Mouse (Mus musculus): Measurements from ENCODE around the gene Tle2.

Gene Tle2

GRCm38 (mm10) chr10:81574081-81575056, at the start of gene Tle2:
Tle2 (plus strand) TSS chr10:81574561.
- DNase-seq (ENCODE audit: extremely low spot score, low read depth, low spot score), result no peak

DNA sequence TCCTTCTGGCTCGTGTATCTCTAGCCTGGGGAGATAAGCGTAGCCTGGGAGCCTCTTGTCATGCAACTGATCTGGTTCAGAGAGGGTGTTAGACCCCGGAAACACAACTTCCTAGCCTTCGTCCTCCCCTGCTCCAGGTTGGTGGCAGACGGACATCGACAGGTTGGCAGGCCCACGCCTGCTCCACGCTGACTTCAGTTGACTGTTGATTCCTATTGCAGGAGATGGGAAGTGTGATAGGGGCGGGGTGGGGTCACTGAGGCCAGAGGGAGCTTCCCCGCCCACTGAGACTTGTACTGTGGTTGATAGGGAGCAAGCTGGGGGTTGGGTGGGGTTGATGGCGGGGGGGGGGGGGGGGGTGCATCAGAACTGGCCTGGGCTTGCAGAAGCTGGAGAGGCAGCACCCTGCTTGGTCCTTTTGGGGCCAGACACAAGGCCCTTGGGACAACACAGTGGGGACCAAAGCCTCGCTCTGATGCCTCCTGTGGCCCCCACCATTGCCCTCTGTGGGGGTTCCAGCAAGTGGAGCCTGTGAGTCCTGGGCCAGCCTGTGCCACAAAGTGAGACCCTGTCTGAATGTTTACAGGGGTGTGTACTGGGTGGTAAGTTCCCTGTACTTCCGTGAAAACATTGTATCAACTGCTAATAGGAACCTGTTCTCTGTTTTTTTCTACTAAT, 49.2 kb upstream of the Tle2 start:
- DNase-seq (ENCODE audit: extremely low spot score, low read depth, low spot score), result no peak

GRCm38 (mm10) chr10:81526779-81527178, 47.6 kb upstream of the Tle2 start:
- DNase-seq (ENCODE audit: extremely low spot score, low read depth, low spot score), result peak; percentile 42

- no peak for DNase-seq (ENCODE audit: extremely low spot score, low read depth, low spot score)
These were observed 39.5 kb upstream of the Tle2 start for GRCm38 (mm10) chr10:81534826-81535225.

DNA sequence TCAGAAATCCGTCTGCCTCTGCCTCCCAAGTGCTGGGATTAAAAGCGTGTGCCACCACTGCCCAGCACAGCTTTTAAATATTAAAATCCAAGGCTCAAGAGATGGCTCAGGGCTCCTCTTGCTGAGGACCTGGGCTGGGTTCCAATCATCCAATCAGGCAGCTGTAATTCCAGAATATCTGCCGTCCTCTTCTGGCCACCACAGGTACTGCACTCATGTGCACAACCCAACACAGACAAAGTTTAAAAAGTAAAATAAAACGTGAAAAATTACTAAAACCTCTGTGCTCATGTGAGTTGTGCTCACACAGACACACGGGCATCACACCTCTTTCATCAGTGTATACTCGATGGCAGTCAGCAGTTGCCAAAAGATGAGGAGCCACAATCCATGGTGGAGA, 37.6 kb upstream of the Tle2 start:
- DNase-seq (ENCODE audit: extremely low spot score, low read depth, low spot score), result no peak

DNA sequence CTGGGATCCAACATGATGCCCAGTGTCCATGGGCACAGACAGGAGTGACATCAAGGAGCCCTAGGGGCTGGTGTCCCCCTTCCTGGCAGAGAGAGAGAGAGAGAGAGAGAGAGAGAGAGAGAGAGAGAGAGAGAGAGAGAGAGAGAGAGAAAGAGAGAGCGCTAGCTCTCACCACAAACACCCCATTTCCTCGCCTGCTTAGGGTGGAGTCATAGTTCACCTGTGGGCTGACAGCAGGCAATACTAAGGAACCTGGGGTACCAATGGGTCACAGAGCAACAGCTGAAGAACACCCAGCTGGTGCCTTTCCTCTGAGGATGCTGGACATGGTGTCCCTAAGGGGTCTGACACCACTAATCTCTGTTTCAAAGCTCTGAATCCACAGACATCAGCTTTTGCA, 36.9 kb upstream of the Tle2 start:
- DNase-seq (ENCODE audit: extremely low spot score, low read depth, low spot score), result no peak

GRCm38 (mm10) chr10:81538321-81539048, 35.9 kb upstream of the Tle2 start:
- no peak for DNase-seq (ENCODE audit: extremely low spot score, low read depth, low spot score)

GRCm38 (mm10) chr10:81541363-81541762, 33.0 kb upstream of the Tle2 start:
- DNase-seq (ENCODE audit: extremely low spot score, low read depth, low spot score), result no peak

GRCm38 (mm10) chr10:81541803-81542202, 32.6 kb upstream of the Tle2 start:
- no peak for DNase-seq (ENCODE audit: extremely low spot score, low read depth, low spot score)

DNA sequence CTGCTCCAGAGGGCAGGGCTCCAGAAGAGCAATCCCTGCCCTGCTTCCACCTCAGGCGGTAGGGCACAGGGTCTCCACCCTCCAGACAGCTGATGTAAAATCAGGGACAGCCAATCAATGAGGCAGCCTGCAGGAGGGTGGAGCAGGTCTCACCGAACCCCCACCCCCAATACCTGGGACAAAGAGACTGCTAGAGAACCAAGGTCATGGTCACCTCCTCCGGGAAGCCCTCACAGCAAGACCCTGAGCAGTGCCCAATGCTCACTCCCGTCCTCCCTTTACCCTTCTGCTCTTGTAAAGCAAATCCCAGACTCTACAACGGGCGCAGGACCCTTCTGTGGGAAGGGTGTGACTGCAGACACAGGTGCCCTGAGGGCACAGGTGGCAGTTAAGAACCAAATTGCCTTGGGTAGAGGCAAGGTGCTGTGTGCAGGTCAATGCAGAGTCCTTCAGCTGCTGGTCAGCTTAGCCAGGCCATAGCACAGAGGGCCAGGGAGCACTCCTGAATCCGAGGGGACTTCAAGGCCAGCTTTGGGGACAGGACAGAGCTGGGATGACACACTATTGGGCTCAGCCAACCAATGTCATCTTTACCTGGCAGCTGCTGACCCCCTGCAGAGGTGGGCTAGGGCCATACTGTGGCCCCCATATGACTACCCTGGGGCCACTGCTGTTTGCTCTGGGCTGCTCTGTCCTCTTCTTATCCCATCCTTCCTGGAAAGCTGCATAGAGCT, 31.5 kb upstream of the Tle2 start:
- DNase-seq (ENCODE audit: extremely low spot score, low read depth, low spot score), result no peak

GRCm38 (mm10) chr10:81543633-81544032, 30.7 kb upstream of the Tle2 start:
- DNase-seq (ENCODE audit: extremely low spot score, low read depth, low spot score), result no peak

DNA sequence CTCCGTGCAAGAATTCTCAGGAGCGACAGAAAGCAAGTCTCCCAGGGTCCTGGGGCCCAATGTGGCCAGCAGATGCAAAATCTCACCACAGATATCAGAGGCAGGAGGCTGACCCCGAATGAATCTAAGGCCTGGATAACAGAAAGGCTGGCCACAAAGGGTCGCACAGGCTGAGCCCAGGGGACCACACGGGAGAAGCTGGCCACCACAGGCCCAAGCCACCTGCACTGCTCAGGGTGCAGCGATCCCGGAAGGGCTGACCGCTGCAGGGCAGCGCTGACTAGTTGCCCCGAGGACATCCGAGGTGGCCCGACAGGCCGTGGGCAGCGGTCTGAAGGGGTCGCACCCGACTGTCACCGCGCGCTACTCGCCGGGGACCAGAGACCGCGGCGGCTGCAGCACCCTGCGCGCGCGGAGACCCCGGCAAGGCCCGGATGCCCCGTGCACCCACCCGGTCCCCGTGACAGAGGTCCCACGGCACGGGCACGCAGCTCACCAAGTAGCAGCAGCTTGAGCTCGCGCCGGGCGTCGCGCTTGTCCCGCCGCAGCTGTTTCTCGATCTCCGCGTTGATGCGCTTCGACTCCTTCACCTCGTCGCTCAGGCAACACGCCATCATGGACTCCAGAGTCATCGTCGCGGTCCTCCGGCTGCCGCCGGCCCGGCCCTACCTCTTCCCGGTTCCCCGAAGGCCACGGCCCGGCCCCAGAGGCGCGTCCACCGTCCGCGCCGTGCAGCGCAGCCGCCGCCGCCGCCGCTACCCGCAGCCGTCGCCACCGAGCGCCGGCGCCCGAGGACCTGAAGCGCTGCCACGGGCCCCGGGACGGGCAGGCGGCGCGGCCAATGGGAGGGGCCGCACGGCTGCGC, 29.8 kb upstream of the Tle2 start:
- no peak for DNase-seq (ENCODE audit: extremely low spot score, low read depth, low spot score)

DNA sequence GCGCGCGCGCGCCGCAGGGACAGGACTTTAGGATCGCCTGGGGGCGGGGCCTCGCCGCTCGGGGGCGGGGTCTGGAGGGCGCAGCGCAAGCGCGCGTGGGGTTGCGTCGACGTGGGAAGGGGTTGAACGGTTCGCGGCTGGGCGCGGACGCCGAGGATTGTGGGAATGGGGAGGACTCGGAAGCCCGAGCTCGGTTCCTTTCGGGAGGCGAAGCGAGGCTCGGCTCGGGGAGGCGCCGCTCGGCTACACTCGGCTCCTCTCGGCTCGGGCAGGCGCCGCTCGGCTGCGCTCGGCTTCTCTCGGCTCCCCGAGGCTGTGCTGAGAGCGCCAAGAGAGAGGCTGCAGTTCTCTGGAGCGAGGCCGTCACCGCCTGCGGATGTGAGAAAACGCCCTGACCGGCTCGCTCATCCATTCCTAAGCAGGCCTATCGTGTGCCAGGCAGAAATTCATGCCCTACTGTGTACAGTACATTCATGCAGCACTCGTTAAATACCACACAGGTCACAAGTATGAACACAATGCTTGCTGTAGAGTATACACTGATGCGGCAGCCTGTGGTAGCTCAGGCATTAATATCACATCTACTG, 29.1 kb upstream of the Tle2 start, which contains the start of gene Gna11:
TSS of gene Gna11 (minus strand) at position 30 of the 587 bp plus-strand sequence.
- peak; percentile 89 for DNase-seq (ENCODE audit: extremely low spot score, low read depth, low spot score)

GRCm38 (mm10) chr10:81546332-81546731, 28.0 kb upstream of the Tle2 start:
- DNase-seq (ENCODE audit: extremely low spot score, low read depth, low spot score), result no peak

GRCm38 (mm10) chr10:81546788-81547571, 27.4 kb upstream of the Tle2 start:
- DNase-seq (ENCODE audit: extremely low spot score, low read depth, low spot score), result no peak

DNA sequence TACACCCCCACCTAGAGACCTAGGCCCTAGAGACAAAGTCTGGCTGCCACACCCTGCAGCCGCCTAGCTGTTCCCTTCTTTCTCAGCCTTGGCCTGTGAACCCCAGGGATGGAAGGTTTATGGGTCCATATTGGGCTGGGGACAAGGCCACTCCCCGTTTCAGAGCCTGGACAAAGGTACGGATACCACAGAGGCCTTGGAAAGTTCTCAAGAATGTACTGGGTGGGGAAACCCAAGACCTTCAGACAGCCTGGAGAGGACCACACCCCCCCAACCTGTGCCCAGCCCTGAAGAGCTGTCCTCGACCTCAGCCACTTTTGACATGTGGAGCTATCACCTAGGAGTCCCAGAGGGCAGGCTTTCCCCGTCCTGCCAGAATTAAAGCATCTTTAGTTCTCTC, 25.4 kb upstream of the Tle2 start:
- no peak for DNase-seq (ENCODE audit: extremely low spot score, low read depth, low spot score)

GRCm38 (mm10) chr10:81550257-81550656, 24.1 kb upstream of the Tle2 start:
- no peak for DNase-seq (ENCODE audit: extremely low spot score, low read depth, low spot score)

- DNase-seq (ENCODE audit: extremely low spot score, low read depth, low spot score), result no peak
These were observed 22.7 kb upstream of the Tle2 start for GRCm38 (mm10) chr10:81551597-81552102.

All from hindlimb bud, embryonic 11.5 days (tissue).